Mouse (Mus musculus) heart, embryonic 13.5 days (tissue): ENCODE data around the gene Zfp574. TPM values are rescaled to one million over a fixed set of nuclear protein-coding genes. Genes with fewer than 3 reads are reported as not detected.

ENCODE experiments used
- ATAC-seq: fragments of 200-750 bp; cut with Nextera tagmentation; 2 replicates; pipeline ENCODE4 v1.8.0; 2017; ENCODE audit warnings: moderate TSS enrichment; ENCODE audit not compliant: insufficient number of reproducible peaks, low FRiP score, low TSS enrichment; ENCODE audit errors: extremely low read depth
- H3K27ac ChIP-seq: fragments of 300-500 bp; sonication (generic); replicated peaks from 2 replicates; pipeline ENCODE4 v1.5.1; 2015; ENCODE audit warnings: moderate library complexity, mild to moderate bottlenecking, inconsistent platforms
- H3K27me3 ChIP-seq: fragments of 300-500 bp; sonication (generic); replicated peaks from 2 replicates; pipeline ENCODE4 v1.6.1; 2015; ENCODE audit warnings: mild to moderate bottlenecking, inconsistent platforms
- H3K36me3 ChIP-seq: fragments of 300-500 bp; sonication (generic); 2 replicates; pipeline ENCODE4 v1.6.1; 2015; ENCODE audit warnings: mild to moderate bottlenecking, inconsistent platforms
- H3K4me1 ChIP-seq: fragments of 300-500 bp; sonication (generic); 2 replicates; pipeline ENCODE4 v1.6.1; 2015; ENCODE audit warnings: inconsistent platforms
- H3K4me2 ChIP-seq: fragments of 300-500 bp; sonication (generic); 2 replicates; pipeline ENCODE4 v1.6.1; 2015; ENCODE audit warnings: inconsistent platforms, mild to moderate bottlenecking, moderate library complexity
- H3K4me3 ChIP-seq: fragments of 300-500 bp; sonication (generic); 2 replicates; pipeline ENCODE4 v1.5.1; 2015; ENCODE audit warnings: moderate library complexity, mild to moderate bottlenecking, inconsistent platforms
- H3K9ac ChIP-seq: fragments of 300-500 bp; sonication (generic); 2 replicates; pipeline ENCODE4 v1.6.1; 2015; ENCODE audit warnings: inconsistent platforms, mild to moderate bottlenecking, moderate library complexity
- H3K9me3 ChIP-seq: fragments of 300-500 bp; sonication (generic); 2 replicates; pipeline ENCODE4 v1.6.1; 2016; ENCODE audit warnings: inconsistent platforms
- WGBS: fragments of 180-500 bp; shearing (Covaris S2); methylation state at CpG from one replicate; pipeline ENCODE4 v1.1.7; 2015; ENCODE audit warnings: mixed read lengths; 5-methylcytosine and 5-hydroxymethylcytosine counted together
- microRNA-seq: library from miRNA; unstranded; fragments of <30 nt; microRNA quantifications from one replicate; pipeline ENCODE4, GENCODE M21; 2016
- polyA plus RNA-seq: library from polyadenylated mRNA; unstranded; fragments of >200 nt; fragmentation: Nextera tagmentation; extraction: Ambion mirVana; gene quantifications from 2 replicates; pipeline ENCODE4 v1.2.1, GENCODE M21; 2015

Zfp574 gene
- polyA plus RNA-seq, 1 experiment from 2014 or later = 20.1 TPM

GRCm38 (mm10) chr7:25120061-25120834 lies 47.9 kb downstream of the Zfp574 start:
- Histone ChIP-seq H3K9ac (no peak overlapping the region), H3K27me3 (peaks cover 12% of the 10 kb centered on the region), H3K27ac (no peak overlapping the region), H3K4me3 (no peak overlapping the region), H3K4me1 (peaks cover 7% of the 10 kb centered on the region; the same call in 1 of the 2 replicates), H3K4me2 (no peak overlapping the region), H3K36me3 (no peaks in the 10 kb centered on the region), H3K9me3 (no peaks in the 10 kb centered on the region)
- 46% methylated on average over 13 of the region's 25 CpGs for WGBS
- no peak for ATAC-seq

- Histone ChIP-seq H3K4me2 (no peak overlapping the region), H3K9ac (no peak overlapping the region), H3K27ac (no peak overlapping the region), H3K27me3 (peaks cover 4% of the 10 kb centered on the region; the same call in 1 of the 2 replicates), H3K4me3 (no peak overlapping the region), H3K9me3 (no peaks in the 10 kb centered on the region), H3K4me1 (peaks cover 7% of the 10 kb centered on the region; the same call in 1 of the 2 replicates), H3K36me3 (no peaks in the 10 kb centered on the region)
- WGBS = 58% methylated on average over 13 of the region's 13 CpGs
- no peak for ATAC-seq
Observed at GRCm38 (mm10) chr7:25121240-25121786, 48.9 kb downstream of the Zfp574 start.

DNA sequence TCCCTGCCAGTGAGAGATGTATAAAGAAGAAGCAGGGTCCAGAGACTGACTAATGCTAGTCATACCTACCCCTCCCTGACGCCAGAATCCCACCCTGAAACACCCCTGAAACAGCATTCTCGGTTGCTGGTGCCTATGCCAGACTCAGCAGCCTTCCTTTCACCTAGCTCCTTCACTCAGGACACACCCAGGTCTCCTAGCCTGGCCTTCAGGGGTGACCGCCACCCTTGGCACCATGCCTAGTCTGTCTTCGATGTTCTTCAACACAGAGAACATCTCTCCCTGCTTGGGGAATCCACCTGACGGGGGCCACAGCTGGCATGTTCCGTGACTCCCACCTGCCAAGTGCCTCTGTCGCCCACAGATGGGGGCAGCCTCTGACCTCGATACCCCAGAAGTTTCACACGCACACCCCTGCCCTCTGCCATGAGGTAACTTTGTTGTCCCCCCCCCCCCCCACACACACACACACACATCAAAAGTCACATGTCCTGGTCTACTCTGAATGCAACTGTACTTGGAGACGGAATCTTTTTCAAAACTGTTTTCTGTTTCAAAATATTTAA lies 53.4 kb downstream of the Zfp574 start:
- Histone ChIP-seq H3K27ac (no peak overlapping the region), H3K27me3 (peaks cover 23% of the 10 kb centered on the region), H3K4me1 (0 out of 2 replicates have a peak, but pooled peaks cover 1% of the 10 kb centered on the region), H3K36me3 (no peaks in the 10 kb centered on the region), H3K4me3 (no peak overlapping the region), H3K9ac (no peak overlapping the region), H3K9me3 (no peaks in the 10 kb centered on the region), H3K4me2 (no peak overlapping the region)
- WGBS = 67% methylated on average over 10 of the region's 10 CpGs
- no peak for ATAC-seq

- WGBS = 59% methylated on average over 9 of the region's 9 CpGs
- ATAC-seq = no peak
Observed at GRCm38 (mm10) chr7:25127971-25128370, 55.6 kb downstream of the Zfp574 start.

DNA sequence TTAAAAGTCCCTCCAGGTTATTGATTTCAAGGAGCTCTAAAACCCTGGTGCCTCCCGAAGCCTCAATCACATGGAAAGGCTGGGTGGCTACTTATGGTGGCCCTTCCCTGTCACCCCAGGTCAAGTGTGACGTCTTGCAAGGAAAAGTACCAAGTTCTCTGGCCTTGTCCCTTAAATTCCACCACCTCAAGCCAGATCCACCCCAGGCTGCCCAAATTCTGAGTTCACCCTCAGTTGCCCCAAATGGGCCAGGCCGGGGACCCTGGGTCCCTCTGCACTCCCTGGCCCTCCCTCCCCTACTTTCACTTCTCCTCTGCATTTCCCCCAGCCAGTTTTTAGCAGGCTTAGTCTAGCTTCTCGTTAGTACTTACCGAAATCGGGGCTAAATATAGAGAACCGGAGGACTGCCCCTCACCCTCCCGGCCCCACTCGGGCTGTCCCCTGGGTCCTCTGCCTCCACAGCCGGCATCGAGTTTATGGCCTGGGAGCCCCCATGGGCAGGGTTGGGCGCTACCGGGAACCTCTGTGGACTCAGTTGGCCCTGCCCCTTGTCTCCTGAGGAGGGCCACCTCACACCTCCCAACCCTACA lies 57.1 kb downstream of the Zfp574 start:
- ATAC-seq = no peak
- H3K36me3 ChIP-seq = no peaks in the 10 kb centered on the region
- no peak overlapping the region for H3K27ac ChIP-seq
- 34% methylated on average over 13 of the region's 13 CpGs for WGBS
- no peak overlapping the region for H3K4me2 ChIP-seq
- no peaks in the 10 kb centered on the region for H3K9me3 ChIP-seq
- 0 out of 2 replicates have a peak overlapping the region, but pooled peaks have one; percentile 14 for H3K9ac ChIP-seq
- 0 out of 2 replicates have a peak, but pooled peaks cover 2% of the 10 kb centered on the region for H3K4me1 ChIP-seq
- H3K4me3 ChIP-seq = no peak overlapping the region
- peaks cover 59% of the 10 kb centered on the region for H3K27me3 ChIP-seq

More at GRCm38 (mm10) chr7:25127971-25128370, 55.6 kb downstream of the Zfp574 start:
- Histone ChIP-seq H3K4me1 (no peaks in the 10 kb centered on the region), H3K9me3 (no peaks in the 10 kb centered on the region), H3K9ac (no peak overlapping the region), H3K4me3 (no peak overlapping the region), H3K4me2 (no peak overlapping the region), H3K27ac (no peak overlapping the region), H3K27me3 (peaks cover 45% of the 10 kb centered on the region), H3K36me3 (no peaks in the 10 kb centered on the region)

DNA sequence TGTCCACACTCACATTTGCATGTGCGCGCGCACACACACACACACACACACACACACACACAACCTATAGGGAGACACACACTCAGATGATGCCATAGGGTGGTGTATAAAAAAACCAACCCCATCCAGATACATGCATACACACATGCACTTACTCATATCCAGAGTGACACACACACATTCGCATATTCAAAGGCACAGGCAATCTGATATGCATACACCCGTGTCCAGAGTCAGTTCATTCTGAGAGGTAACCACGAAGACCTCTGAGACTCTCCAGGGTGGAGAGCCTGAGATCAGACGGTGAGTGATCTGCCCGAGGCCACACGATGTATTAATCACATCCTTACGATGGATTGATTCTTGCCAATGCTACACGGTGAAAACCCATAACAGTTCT lies 58.2 kb downstream of the Zfp574 start:
- H3K9me3 ChIP-seq = peaks cover 1% of the 10 kb centered on the region; the same call in 1 of the 2 replicates
- H3K27ac ChIP-seq = no peak overlapping the region
- no peak overlapping the region for H3K4me2 ChIP-seq
- no peak for ATAC-seq
- H3K27me3 ChIP-seq = peaks cover 70% of the 10 kb centered on the region
- WGBS = 80% methylated on average over 11 of the region's 11 CpGs
- H3K4me1 ChIP-seq = 0 out of 2 replicates have a peak, but pooled peaks cover 2% of the 10 kb centered on the region
- no peak overlapping the region for H3K4me3 ChIP-seq
- no peaks in the 10 kb centered on the region for H3K36me3 ChIP-seq
- no peak overlapping the region for H3K9ac ChIP-seq

- no peak for ATAC-seq
- no peaks in the 10 kb centered on the region for H3K36me3 ChIP-seq
- no peak overlapping the region for H3K4me2 ChIP-seq
- H3K27ac ChIP-seq = no peak overlapping the region
- H3K4me3 ChIP-seq = no peak overlapping the region
- H3K9ac ChIP-seq = no peak overlapping the region
- peaks cover 77% of the 10 kb centered on the region for H3K27me3 ChIP-seq
- peaks cover 4% of the 10 kb centered on the region; the same call in 1 of the 2 replicates for H3K9me3 ChIP-seq
- H3K4me1 ChIP-seq = 0 out of 2 replicates have a peak, but pooled peaks cover 2% of the 10 kb centered on the region
- 80% methylated on average over 11 of the region's 11 CpGs for WGBS
Observed at GRCm38 (mm10) chr7:25131247-25131646, 58.9 kb downstream of the Zfp574 start.

DNA sequence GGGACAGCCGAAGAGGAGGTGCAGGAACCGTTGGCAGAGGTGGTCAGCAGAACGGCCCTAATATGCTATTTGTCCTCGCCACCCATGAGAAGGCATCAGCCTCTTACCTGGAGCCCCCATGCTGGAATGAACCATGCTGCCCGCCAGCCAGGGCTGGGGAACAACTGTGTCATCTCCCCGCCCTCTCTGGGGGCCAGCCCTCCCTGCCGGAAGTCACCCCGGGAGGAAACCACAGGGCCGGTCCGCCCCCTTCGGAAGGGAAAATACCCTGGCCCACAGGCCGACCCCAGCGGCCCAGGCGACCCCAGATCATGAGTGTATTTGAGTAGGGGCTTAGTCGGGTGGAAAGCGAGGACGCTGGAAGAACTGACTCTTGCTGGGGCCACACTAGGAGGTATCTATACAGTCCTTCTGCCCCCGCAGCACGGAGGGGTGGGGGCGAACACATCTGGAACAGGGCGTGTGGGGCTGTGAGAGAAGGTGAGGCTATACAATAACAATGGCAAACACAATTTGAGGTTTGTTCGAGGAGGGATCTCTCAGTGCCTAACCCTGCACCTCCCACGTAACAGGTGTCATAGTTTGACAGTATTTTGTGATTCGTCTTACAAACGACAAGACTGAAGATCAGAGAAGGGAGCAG lies 60.1 kb downstream of the Zfp574 start:
- Histone ChIP-seq H3K9ac (peak overlapping the region; percentile 50), H3K4me3 (peak overlapping the region; percentile 24), H3K36me3 (no peaks in the 10 kb centered on the region), H3K4me1 (0 out of 2 replicates have a peak, but pooled peaks cover 2% of the 10 kb centered on the region), H3K9me3 (peaks cover 4% of the 10 kb centered on the region; the same call in 1 of the 2 replicates), H3K27me3 (peaks cover 80% of the 10 kb centered on the region), H3K4me2 (peak overlapping the region; percentile 48), H3K27ac (no peak overlapping the region)
- 8% methylated on average over 25 of the region's 25 CpGs for WGBS
- ATAC-seq = no peak

Small RNA genes within 50 kb of the gene (microRNA-seq; reads per million reads assigned to microRNA genes)
- not detected for gene Mir6537

Other genes starting within 250 kb of the Zfp574 start
- 10.6 and 11.8 TPM in 2 replicates for gene Gm9844, start 210.4 kb upstream of the Zfp574 start, polyA plus RNA-seq
- not detected in 2 replicates for gene Lypd4, start 202.6 kb upstream of the Zfp574 start, polyA plus RNA-seq
- gene Dmrtc2, start 202.5 kb upstream of the Zfp574 start, polyA plus RNA-seq = 0.08 TPM in 1 of 2 replicates, not detected in the other
- gene Rps19, start 188.2 kb upstream of the Zfp574 start, polyA plus RNA-seq = 1,220 and 1,401 TPM in 2 replicates
- 0.25 and 0.39 TPM in 2 replicates for gene Cd79a, start 175.2 kb upstream of the Zfp574 start, polyA plus RNA-seq
- 59.0 and 64.0 TPM in 2 replicates for gene Arhgef1, start 169.7 kb upstream of the Zfp574 start, polyA plus RNA-seq
- not detected in 2 replicates for gene Gm4881, start 128.1 kb upstream of the Zfp574 start, polyA plus RNA-seq
- 185 and 197 TPM in 2 replicates for gene Rabac1, start 99.8 kb upstream of the Zfp574 start, polyA plus RNA-seq
- gene Atp1a3, start 66.6 kb upstream of the Zfp574 start, polyA plus RNA-seq = 1.4 and 1.6 TPM in 2 replicates
- gene Grik5, start 221 bp upstream of the Zfp574 start, polyA plus RNA-seq = 4.1 and 4.6 TPM in 2 replicates
- 0.43 and 0.51 TPM in 2 replicates for gene Pou2f2, start 107.2 kb downstream of the Zfp574 start, polyA plus RNA-seq
- gene Dedd2, start 148.0 kb downstream of the Zfp574 start, polyA plus RNA-seq = 5.3 and 6.6 TPM in 2 replicates
- 2.1 TPM in 2 replicates for gene Zfp526, start 148.9 kb downstream of the Zfp574 start, polyA plus RNA-seq
- 7.8 and 8.2 TPM in 2 replicates for gene Gsk3a, start 165.3 kb downstream of the Zfp574 start, polyA plus RNA-seq
- gene Erf, start 178.2 kb downstream of the Zfp574 start, polyA plus RNA-seq = 11.2 and 14.3 TPM in 2 replicates
- 22.9 and 23.4 TPM in 2 replicates for gene Cic, start 195.1 kb downstream of the Zfp574 start, polyA plus RNA-seq
- gene Pafah1b3, start 225.4 kb downstream of the Zfp574 start, polyA plus RNA-seq = 145 and 154 TPM in 2 replicates
- gene Prr19, start 228.8 kb downstream of the Zfp574 start, polyA plus RNA-seq = 0.23 and 0.39 TPM in 2 replicates
- gene Tmem145, start 233.5 kb downstream of the Zfp574 start, polyA plus RNA-seq = 0.11 and 0.34 TPM in 2 replicates
- 7.0 and 7.5 TPM in 2 replicates for gene Megf8, start 244.6 kb downstream of the Zfp574 start, polyA plus RNA-seq